Mouse (Mus musculus): ENCODE data around the gene Spz1. TPM values are rescaled to one million over a fixed set of nuclear protein-coding genes. Genes with fewer than 3 reads are reported as not detected.
A peak's percentile ranks its signal among the peaks of the same experiment; 100 is the strongest.

Gene Spz1
- not detected in 2 replicates for polyA plus RNA-seq (2015; fragmentation: Nextera tagmentation; extraction: Ambion mirVana)

DNA sequence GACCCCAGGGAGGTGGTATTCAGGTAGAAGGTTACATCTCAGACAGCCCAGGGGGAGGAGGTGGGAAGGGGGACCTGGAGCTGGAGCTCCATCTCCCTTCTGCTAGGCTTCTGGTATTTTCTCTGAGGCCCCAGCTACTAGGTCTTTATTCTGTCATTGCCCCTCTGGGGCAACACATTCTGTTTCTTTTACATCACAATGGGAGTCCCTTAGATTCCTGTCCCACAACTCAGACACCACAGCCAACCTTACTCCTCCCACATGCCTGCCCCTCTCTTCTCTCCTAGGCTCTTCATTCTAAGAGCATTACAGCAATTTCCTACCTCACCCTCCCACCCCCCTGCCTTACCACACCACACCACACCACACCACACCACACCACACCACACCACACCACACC lies at the start of gene Spz1:
Gene Spz1, minus strand, starts transcription at position 101 of the 400 bp plus-strand sequence.
- H3K4me1 ChIP-seq (ENCODE audit: control insufficient read depth, insufficient read depth, low read length): no peaks in the 10 kb centered on the region
- no peak within 1 kb of the TSS for H3K27ac ChIP-seq (ENCODE audit: low read length)
- no peak for ATAC-seq
- no peaks in the 10 kb centered on the region for H3K27me3 ChIP-seq (ENCODE audit: control insufficient read depth, insufficient read depth, low read depth, low read length)
- no peak within 1 kb of the TSS for H3K4me3 ChIP-seq (ENCODE audit: low read depth, low read length)
- no peaks in the 10 kb centered on the region for H3K36me3 ChIP-seq (ENCODE audit: control insufficient read depth, insufficient read depth, low read length)
- no peak within 1 kb of the TSS for H3K4me2 ChIP-seq (ENCODE audit: low read length)
- no peaks in the 10 kb centered on the region; the same call in 1 of the 2 replicates for H3K9me3 ChIP-seq (replicated peaks; ENCODE audit: control insufficient read depth, low read length, poor library complexity, severe bottlenecking)
- H3K9ac ChIP-seq (ENCODE audit: low read depth, low read length): no peak within 1 kb of the TSS

DNA sequence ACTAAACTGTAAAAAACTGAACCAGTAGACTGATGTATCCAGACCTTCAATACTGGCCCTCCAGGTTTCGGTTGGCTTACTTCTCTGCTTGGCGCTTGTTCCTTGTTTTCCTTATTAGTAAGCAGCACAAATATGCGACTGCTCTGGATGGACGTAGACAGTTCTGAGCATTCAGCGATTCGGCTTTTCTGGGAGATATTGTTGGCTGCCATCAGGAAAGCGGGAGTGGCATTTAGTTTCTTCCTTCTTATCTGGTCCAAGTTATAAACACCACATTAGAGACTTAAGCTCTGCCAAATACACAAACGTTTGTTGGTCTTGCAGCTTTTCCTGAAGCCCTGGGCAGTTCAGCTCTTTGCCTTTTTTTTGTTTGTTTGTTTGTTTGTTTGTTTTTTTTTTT lies 40.5 kb upstream of the Spz1 start:
- no peaks in the 10 kb centered on the region for H3K9me3 ChIP-seq (replicated peaks; ENCODE audit: control insufficient read depth, low read length, poor library complexity, severe bottlenecking)
- H3K36me3 ChIP-seq (ENCODE audit: control insufficient read depth, insufficient read depth, low read length): no peaks in the 10 kb centered on the region
- H3K27ac ChIP-seq (ENCODE audit: low read length): no peak overlapping the region
- 94% methylated on average over 8 of the region's 8 CpGs for WGBS
- peaks cover 8% of the 10 kb centered on the region for H3K4me1 ChIP-seq (ENCODE audit: control insufficient read depth, insufficient read depth, low read length)
- H3K9ac ChIP-seq (ENCODE audit: low read depth, low read length): no peak overlapping the region
- H3K4me3 ChIP-seq (ENCODE audit: low read depth, low read length): no peak overlapping the region
- no peak for ATAC-seq
- no peak overlapping the region for H3K4me2 ChIP-seq (ENCODE audit: low read length)
- H3K27me3 ChIP-seq (ENCODE audit: control insufficient read depth, insufficient read depth, low read depth, low read length): no peaks in the 10 kb centered on the region

GRCm38 (mm10) chr13:92615201-92615600 lies 39.2 kb upstream of the Spz1 start:
- H3K4me1 ChIP-seq (ENCODE audit: control insufficient read depth, insufficient read depth, low read length): peaks cover 10% of the 10 kb centered on the region
- no peak overlapping the region for H3K27ac ChIP-seq (ENCODE audit: low read length)
- no peaks in the 10 kb centered on the region for H3K36me3 ChIP-seq (ENCODE audit: control insufficient read depth, insufficient read depth, low read length)
- H3K27me3 ChIP-seq (ENCODE audit: control insufficient read depth, insufficient read depth, low read depth, low read length): no peaks in the 10 kb centered on the region
- H3K4me3 ChIP-seq (ENCODE audit: low read depth, low read length): no peak overlapping the region
- WGBS: 76% methylated on average over 5 of the region's 5 CpGs
- H3K4me2 ChIP-seq (ENCODE audit: low read length): no peak overlapping the region
- no peaks in the 10 kb centered on the region for H3K9me3 ChIP-seq (replicated peaks; ENCODE audit: control insufficient read depth, low read length, poor library complexity, severe bottlenecking)
- ATAC-seq: no peak
- no peak overlapping the region for H3K9ac ChIP-seq (ENCODE audit: low read depth, low read length)

DNA sequence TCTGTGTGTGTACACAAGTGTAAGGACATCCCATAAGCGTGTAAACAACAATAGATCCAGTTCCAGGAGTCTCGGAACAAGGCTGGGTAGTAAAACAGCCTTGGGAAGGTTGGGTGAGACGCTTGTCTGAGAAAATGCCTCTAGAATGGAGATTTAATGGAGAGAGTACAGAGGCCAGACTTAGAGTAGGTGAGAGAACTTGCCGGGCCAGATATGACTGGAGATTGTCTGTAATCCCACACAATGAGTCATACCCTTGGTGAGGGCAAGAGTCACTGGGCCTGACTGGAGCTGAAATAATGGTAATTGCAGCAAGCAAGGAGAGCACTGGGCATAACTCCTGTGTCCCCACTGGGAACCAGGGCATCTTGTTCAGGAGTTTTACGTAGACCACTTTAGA lies 37.1 kb upstream of the Spz1 start:
- peaks cover 14% of the 10 kb centered on the region for H3K4me1 ChIP-seq (ENCODE audit: control insufficient read depth, insufficient read depth, low read length)
- H3K9ac ChIP-seq (ENCODE audit: low read depth, low read length): no peak overlapping the region
- H3K9me3 ChIP-seq (replicated peaks; ENCODE audit: control insufficient read depth, low read length, poor library complexity, severe bottlenecking): no peaks in the 10 kb centered on the region
- no peak for ATAC-seq
- no peaks in the 10 kb centered on the region for H3K27me3 ChIP-seq (ENCODE audit: control insufficient read depth, insufficient read depth, low read depth, low read length)
- 84% methylated on average over 5 of the region's 5 CpGs for WGBS
- no peak overlapping the region for H3K4me3 ChIP-seq (ENCODE audit: low read depth, low read length)
- peak overlapping the region; percentile 93; the same call in 1 of the 2 replicates for H3K4me2 ChIP-seq (ENCODE audit: low read length)
- no peaks in the 10 kb centered on the region for H3K36me3 ChIP-seq (ENCODE audit: control insufficient read depth, insufficient read depth, low read length)
- H3K27ac ChIP-seq (ENCODE audit: low read length): no peak overlapping the region

- Histone ChIP-seq H3K4me3 (ENCODE audit: low read depth, low read length) (peak overlapping the region; percentile 87), H3K4me1 (ENCODE audit: control insufficient read depth, insufficient read depth, low read length) (peaks cover 14% of the 10 kb centered on the region), H3K9me3 (replicated peaks; ENCODE audit: control insufficient read depth, low read length, poor library complexity, severe bottlenecking) (no peaks in the 10 kb centered on the region), H3K27ac (ENCODE audit: low read length) (no peak overlapping the region), H3K9ac (ENCODE audit: low read depth, low read length) (peak overlapping the region; percentile 89), H3K4me2 (ENCODE audit: low read length) (peak overlapping the region; percentile 93), H3K36me3 (ENCODE audit: control insufficient read depth, insufficient read depth, low read length) (no peaks in the 10 kb centered on the region), H3K27me3 (ENCODE audit: control insufficient read depth, insufficient read depth, low read depth, low read length) (no peaks in the 10 kb centered on the region)
- ATAC-seq: no peak
- 6% methylated on average over 7 of the region's 7 CpGs for WGBS
Measured at GRCm38 (mm10) chr13:92611917-92612316, 35.9 kb upstream of the Spz1 start.

- peak overlapping the region; percentile 93 for H3K4me2 ChIP-seq (ENCODE audit: low read length)
- H3K9ac ChIP-seq (ENCODE audit: low read depth, low read length): peak overlapping the region; percentile 89
- no peaks in the 10 kb centered on the region for H3K9me3 ChIP-seq (replicated peaks; ENCODE audit: control insufficient read depth, low read length, poor library complexity, severe bottlenecking)
- H3K27me3 ChIP-seq (ENCODE audit: control insufficient read depth, insufficient read depth, low read depth, low read length): no peaks in the 10 kb centered on the region
- H3K4me1 ChIP-seq (ENCODE audit: control insufficient read depth, insufficient read depth, low read length): peaks cover 14% of the 10 kb centered on the region
- peak overlapping the region; percentile 87 for H3K4me3 ChIP-seq (ENCODE audit: low read depth, low read length)
- no peaks in the 10 kb centered on the region for H3K36me3 ChIP-seq (ENCODE audit: control insufficient read depth, insufficient read depth, low read length)
- peak overlapping the region; percentile 79 for H3K27ac ChIP-seq (ENCODE audit: low read length)
- ATAC-seq: peak; percentile 65
- WGBS: under 1% methylated on average over 43 of the region's 43 CpGs
Measured at GRCm38 (mm10) chr13:92611254-92611784, 35.3 kb upstream of the Spz1 start.

DNA sequence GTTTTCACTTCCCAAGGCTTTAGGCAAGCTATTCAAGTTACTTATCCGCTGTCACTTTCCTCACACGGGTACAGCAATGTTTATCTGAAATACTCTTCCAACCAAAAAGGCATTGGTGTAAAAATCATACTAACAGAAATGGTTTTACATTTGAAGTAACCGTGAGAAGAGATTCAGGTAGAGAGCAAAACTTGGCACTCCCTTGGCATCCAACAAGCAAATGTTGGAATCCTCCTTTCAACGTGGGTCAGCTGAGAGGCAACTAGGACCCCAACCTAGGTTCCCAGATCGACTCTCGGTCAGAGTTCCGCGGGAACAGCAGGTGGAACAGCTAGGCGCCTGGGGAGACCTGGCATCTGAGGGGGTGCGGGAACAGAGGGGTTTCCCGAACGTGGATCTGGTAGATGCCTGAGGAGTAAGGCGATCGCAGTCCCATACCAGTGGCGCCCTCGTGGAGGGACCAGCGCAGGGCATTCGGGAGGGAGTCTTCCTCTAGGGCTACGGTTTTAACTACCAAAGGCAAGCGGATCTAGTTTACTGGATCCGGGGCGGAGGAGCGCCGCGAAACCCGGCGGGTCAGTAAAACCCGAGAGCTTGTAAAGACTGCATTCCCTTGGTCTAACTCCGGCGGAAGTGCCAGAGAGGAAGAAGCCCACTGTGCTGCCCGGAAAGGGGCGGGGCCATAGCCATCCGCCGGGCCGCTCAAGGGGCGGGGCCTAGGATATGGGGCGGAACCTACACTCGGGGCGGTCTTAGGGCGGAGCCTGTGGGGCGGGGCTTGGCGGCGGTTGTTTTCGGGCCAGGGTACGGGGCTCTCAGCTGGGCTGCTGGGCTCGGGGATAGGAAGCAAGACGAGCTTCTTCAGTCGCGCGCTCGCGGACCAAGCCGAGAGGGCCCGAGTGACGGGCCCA lies 34.6 kb upstream of the Spz1 start, which contains the start of gene Serinc5:
Gene Serinc5, plus strand, starts transcription at position 781 of the 911 bp plus-strand sequence.
- Histone ChIP-seq H3K9me3 (replicated peaks; ENCODE audit: control insufficient read depth, low read length, poor library complexity, severe bottlenecking) (no peaks in the 10 kb centered on the region), H3K4me2 (ENCODE audit: low read length) (peak within 1 kb of the TSS; percentile 93), H3K4me1 (ENCODE audit: control insufficient read depth, insufficient read depth, low read length) (peaks cover 14% of the 10 kb centered on the region), H3K9ac (ENCODE audit: low read depth, low read length) (peak within 1 kb of the TSS; percentile 89), H3K27me3 (ENCODE audit: control insufficient read depth, insufficient read depth, low read depth, low read length) (no peaks in the 10 kb centered on the region), H3K36me3 (ENCODE audit: control insufficient read depth, insufficient read depth, low read length) (no peaks in the 10 kb centered on the region), H3K27ac (ENCODE audit: low read length) (peak within 1 kb of the TSS; percentile 79), H3K4me3 (ENCODE audit: low read depth, low read length) (peak within 1 kb of the TSS; percentile 87)
- WGBS: under 1% methylated on average over 55 of the region's 55 CpGs
- peak; percentile 99 for ATAC-seq

DNA sequence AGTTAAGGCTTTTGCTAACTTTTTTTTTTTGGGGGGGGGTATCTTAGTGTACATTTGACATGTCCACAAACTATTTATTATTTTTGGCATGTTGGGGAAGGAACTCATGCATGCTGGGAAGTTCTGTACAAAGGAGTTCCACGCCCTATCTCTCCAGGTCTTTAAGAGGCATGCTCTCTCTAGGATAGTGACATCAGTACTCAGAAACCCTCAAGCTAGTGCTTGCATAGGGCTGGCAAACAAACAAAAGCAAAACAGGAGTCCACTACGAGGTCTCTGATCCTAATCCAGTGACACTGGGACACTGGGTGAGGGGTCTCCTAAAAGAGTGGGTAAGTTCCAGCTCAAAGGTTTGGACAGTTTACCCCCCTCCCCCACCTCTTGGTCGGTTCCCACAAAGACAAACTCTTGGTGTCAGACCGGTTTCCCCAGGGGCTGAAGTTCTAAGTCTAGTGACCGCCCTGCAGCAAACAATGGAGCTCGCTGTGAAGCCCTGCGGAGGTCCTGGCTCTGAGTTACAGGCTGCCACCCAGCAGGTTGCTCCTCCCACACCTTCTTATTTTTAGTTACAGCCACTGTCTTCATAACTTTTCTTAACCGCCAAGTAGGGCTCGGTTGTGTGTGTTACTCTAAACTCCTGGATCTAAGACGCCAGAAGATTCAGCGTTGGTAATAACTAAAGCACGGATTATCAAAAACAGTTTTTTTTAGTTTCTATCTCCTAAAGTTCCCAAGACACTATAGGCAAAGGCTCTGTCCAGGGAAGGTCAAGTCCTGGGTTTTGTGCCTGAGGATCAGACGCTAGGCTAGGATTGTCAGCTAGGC lies 33.7 kb upstream of the Spz1 start:
- Histone ChIP-seq H3K4me2 (ENCODE audit: low read length) (peak overlapping the region; percentile 93), H3K9me3 (replicated peaks; ENCODE audit: control insufficient read depth, low read length, poor library complexity, severe bottlenecking) (no peaks in the 10 kb centered on the region), H3K4me3 (ENCODE audit: low read depth, low read length) (peak overlapping the region; percentile 87), H3K27ac (ENCODE audit: low read length) (peak overlapping the region; percentile 79; the same call in 1 of the 2 replicates), H3K9ac (ENCODE audit: low read depth, low read length) (peak overlapping the region; percentile 20; the same call in 1 of the 2 replicates), H3K4me1 (ENCODE audit: control insufficient read depth, insufficient read depth, low read length) (peaks cover 14% of the 10 kb centered on the region), H3K27me3 (ENCODE audit: control insufficient read depth, insufficient read depth, low read depth, low read length) (no peaks in the 10 kb centered on the region), H3K36me3 (ENCODE audit: control insufficient read depth, insufficient read depth, low read length) (no peaks in the 10 kb centered on the region)
- ATAC-seq: no peak
- 8% methylated on average over 13 of the region's 13 CpGs for WGBS
